Mouse (Mus musculus) heart, postnatal 0 days (tissue): ENCODE measurements around the gene Asb4. TPM values are rescaled to one million over a fixed set of nuclear protein-coding genes. Genes with fewer than 3 reads are reported as not detected.

Source experiments
- ATAC-seq: fragments of 200-750 bp; cut with Nextera tagmentation; 2 replicates; pipeline ENCODE4 v1.8.0; 2017; ENCODE audit warnings: low read depth, moderate number of reproducible peaks, moderate library complexity; ENCODE audit not compliant: insufficient read depth
- DNase-seq: peaks from one replicate; pipeline ENCODE4 v3.0.0-alpha.2; 2016; ENCODE audit warnings: low spot score
- H3K27ac ChIP-seq: fragments of 300-500 bp; sonication (generic); 2 replicates; pipeline ENCODE4 v1.5.1; 2014; ENCODE audit warnings: low read depth, mild to moderate bottlenecking
- H3K27me3 ChIP-seq: fragments of 300-500 bp; sonication (generic); 2 replicates; pipeline ENCODE4 v1.6.1; 2014; ENCODE audit warnings: low read length, mixed read lengths; ENCODE audit not compliant: control insufficient read depth, insufficient read depth
- H3K36me3 ChIP-seq: fragments of 300-500 bp; sonication (generic); replicated peaks from 2 replicates; pipeline ENCODE4 v1.6.1; 2014; ENCODE audit warnings: low read length, mixed read lengths; ENCODE audit not compliant: control insufficient read depth, insufficient read depth
- H3K4me1 ChIP-seq: fragments of 300-500 bp; sonication (generic); 2 replicates; pipeline ENCODE4 v1.6.1; 2014; ENCODE audit warnings: antibody characterized with exemption; ENCODE audit not compliant: control insufficient read depth, insufficient read depth
- H3K4me2 ChIP-seq: fragments of 300-500 bp; sonication (generic); 2 replicates; pipeline ENCODE4 v1.6.1; 2014; ENCODE audit warnings: low read depth, mild to moderate bottlenecking, low read length, moderate library complexity
- H3K4me3 ChIP-seq: fragments of 300-500 bp; sonication (generic); 2 replicates; pipeline ENCODE4 v1.5.1; 2014; ENCODE audit warnings: low read depth, low read length
- H3K9ac ChIP-seq: fragments of 300-500 bp; sonication (generic); replicated peaks from 2 replicates; pipeline ENCODE4 v1.6.1; 2014; ENCODE audit warnings: low read depth, low read length, mixed read lengths
- H3K9me3 ChIP-seq: fragments of 300-500 bp; sonication (generic); replicated peaks from 2 replicates; pipeline ENCODE4 v1.6.1; 2016; ENCODE audit warnings: low read length; ENCODE audit not compliant: control insufficient read depth
- CTCF ChIP-seq: IDR thresholded peaks from 2 replicates; pipeline ENCODE4 v1.5.1; 2016; ENCODE audit warnings: antibody characterized with exemption, control low read depth, low read depth
- EP300 ChIP-seq: IDR thresholded peaks from 2 replicates; pipeline ENCODE4 v1.6.1; 2016; ENCODE audit warnings: antibody characterized with exemption, low read depth
- WGBS: fragments of 180-500 bp; shearing (Covaris S2); extraction: QIAGEN DNeasy Blood & Tissue Kit; methylation state at CpG from one replicate; pipeline ENCODE4 v1.1.7; 2014; 5-methylcytosine and 5-hydroxymethylcytosine counted together
- polyA plus RNA-seq: library from polyadenylated mRNA; unstranded; fragments of >200 nt; fragmentation: Nextera tagmentation; extraction: Ambion mirVana; gene quantifications from 2 replicates; pipeline ENCODE4 v1.2.1, GENCODE M21; 2015
- total RNA-seq: library from RNA; depleted of rRNA; stranded (reverse); fragments of >200 nt; gene quantifications from 2 replicates; pipeline ENCODE4 v1.2.3, GENCODE M21; 2014; ENCODE audit warnings: low replicate concordance

Gene Asb4
- total and polyA plus RNA-seq, 2 experiments from 2014 or later = 6.5 to 10.6 TPM

- DNase-seq (peak; percentile 88), ATAC-seq (peak; percentile 91)
- Histone ChIP-seq H3K9me3 (no peaks in the 10 kb centered on the region), H3K4me3 (peak overlapping the region; percentile 6), H3K9ac (peak overlapping the region; percentile 39; the same call in 1 of the 2 replicates), H3K4me2 (peak overlapping the region; percentile 52), H3K4me1 (peaks cover 8% of the 10 kb centered on the region; the same call in 1 of the 2 replicates), H3K27ac (peak overlapping the region; percentile 84), H3K27me3 (no peaks in the 10 kb centered on the region), H3K36me3 (no peaks in the 10 kb centered on the region)
- 3% methylated on average over 14 of the region's 14 CpGs for WGBS
- TF ChIP-seq EP300 (no peak), CTCF (no peak)
Observed at GRCm38 (mm10) chr6:5442316-5443085, 59.3 kb downstream of the Asb4 start.

DNA sequence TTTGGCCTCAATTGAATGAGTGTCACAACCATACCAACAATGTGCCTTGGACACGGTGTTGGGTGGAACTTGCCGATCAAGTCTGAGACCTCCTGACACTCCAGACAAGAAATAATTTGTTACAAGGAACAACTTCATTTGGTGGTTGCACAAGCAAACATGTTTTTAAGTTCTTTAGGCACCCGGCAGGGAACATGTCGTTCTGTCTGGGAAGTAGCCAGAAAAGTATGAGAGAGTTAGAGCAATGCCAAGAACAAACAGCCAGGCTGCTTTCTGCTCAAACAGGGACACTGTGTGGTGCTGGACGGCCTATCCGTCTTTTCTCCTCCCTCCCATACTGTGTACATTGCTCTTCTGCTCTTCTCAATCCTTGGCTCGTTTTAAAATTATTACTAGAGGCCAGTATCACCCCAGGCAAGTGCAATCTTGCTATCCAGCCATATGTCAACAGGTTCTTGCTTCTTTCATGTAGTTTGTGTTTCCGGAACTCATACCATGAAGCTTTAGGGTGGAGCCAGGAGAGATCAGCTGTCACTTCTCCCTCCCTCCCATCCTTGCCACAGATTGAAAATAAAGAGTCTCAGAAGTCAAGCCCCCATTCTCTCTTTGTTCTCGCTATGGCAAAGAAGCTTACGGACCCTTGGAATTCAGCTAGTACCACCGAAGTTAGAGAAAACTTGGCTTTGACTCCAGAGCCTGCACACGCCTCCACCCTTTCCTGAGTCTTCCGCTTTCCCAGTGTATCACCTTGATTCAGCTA is 60.1 kb downstream of the Asb4 start:
- H3K9ac ChIP-seq = peak overlapping the region; percentile 39; the same call in 1 of the 2 replicates
- ATAC-seq = peak; percentile 82

DNA sequence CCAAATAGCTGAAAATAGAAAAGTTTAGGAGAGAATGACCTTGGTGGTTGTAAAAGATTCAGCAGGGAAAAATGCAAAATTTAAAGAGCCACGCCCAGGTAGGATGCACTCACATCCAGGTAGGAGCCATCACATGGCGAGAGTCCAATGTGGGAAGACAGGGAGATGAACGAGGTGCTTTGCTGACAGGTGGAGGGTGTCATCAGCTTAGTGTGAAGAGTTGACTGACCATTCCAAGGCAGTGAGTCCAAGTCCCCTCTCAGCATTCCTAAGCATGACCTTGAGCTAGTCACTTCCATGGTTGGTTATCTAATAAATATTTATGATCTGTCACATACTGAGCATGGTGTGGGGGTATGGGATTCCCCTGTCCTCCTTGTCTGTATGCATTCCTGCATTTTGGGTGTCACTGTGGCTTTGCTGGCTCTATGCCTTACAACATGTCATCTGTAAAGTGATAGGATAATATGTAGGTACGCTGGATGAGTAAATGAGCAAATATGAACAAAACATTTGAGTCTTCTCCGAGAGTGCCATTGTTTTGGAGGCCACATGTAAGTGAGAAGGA is 61.2 kb downstream of the Asb4 start:
- Histone ChIP-seq H3K4me3 (no peak overlapping the region), H3K27me3 (no peaks in the 10 kb centered on the region), H3K4me1 (peaks cover 8% of the 10 kb centered on the region; the same call in 1 of the 2 replicates), H3K9me3 (no peaks in the 10 kb centered on the region), H3K4me2 (no peak overlapping the region), H3K36me3 (no peaks in the 10 kb centered on the region), H3K9ac (no peak overlapping the region), H3K27ac (no peak overlapping the region)
- ATAC-seq = no peak
- 89% methylated on average over 5 of the region's 5 CpGs for WGBS
- no peak for DNase-seq
- TF ChIP-seq CTCF = no peak
- TF ChIP-seq EP300 = no peak

More for the DNA sequence above, 60.1 kb downstream of the Asb4 start:
- H3K36me3 ChIP-seq = no peaks in the 10 kb centered on the region
- H3K4me1 ChIP-seq = peaks cover 8% of the 10 kb centered on the region; the same call in 1 of the 2 replicates
- TF ChIP-seq EP300 (peak; percentile 69; the same call in 1 of the 2 replicates), CTCF (no peak)
- 17% methylated on average over 13 of the region's 13 CpGs for WGBS
- peak overlapping the region; percentile 52 for H3K4me2 ChIP-seq
- H3K4me3 ChIP-seq = peak overlapping the region; percentile 6
- peak; percentile 69 for DNase-seq
- peak overlapping the region; percentile 84 for H3K27ac ChIP-seq
- no peaks in the 10 kb centered on the region for H3K27me3 ChIP-seq
- no peaks in the 10 kb centered on the region for H3K9me3 ChIP-seq

- no peaks in the 10 kb centered on the region for H3K27me3 ChIP-seq
- peaks cover 8% of the 10 kb centered on the region; the same call in 1 of the 2 replicates for H3K4me1 ChIP-seq
- no peaks in the 10 kb centered on the region for H3K9me3 ChIP-seq
- TF ChIP-seq CTCF (no peak), EP300 (no peak)
- 85% methylated on average over 4 of the region's 4 CpGs for WGBS
- no peak overlapping the region for H3K9ac ChIP-seq
- ATAC-seq (no peak), DNase-seq (no peak)
- H3K4me2 ChIP-seq = no peak overlapping the region
- no peak overlapping the region for H3K27ac ChIP-seq
- no peaks in the 10 kb centered on the region for H3K36me3 ChIP-seq
- H3K4me3 ChIP-seq = no peak overlapping the region
Observed at GRCm38 (mm10) chr6:5447013-5447412, 63.8 kb downstream of the Asb4 start.

DNA sequence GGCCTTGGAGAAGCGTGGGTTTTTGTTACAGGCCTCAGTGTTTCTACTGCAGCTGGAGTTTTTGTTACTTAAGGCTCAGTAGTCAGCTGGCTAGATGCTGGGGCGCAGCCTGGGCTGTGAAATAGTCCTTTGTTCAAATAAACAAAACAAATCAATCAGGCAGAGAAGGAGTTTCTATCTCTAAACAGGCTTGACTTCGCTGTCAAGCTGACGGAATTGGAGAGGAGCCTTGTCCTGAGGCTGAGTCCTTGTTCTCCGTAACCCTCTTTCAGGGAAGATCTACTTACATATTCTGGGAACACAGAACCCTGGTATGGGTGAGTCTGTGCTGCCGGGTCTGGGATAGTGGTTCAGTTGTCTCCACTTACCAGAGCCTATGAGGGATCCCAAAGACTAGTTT is 64.4 kb downstream of the Asb4 start:
- Histone ChIP-seq H3K9me3 (no peaks in the 10 kb centered on the region), H3K27me3 (no peaks in the 10 kb centered on the region), H3K36me3 (no peaks in the 10 kb centered on the region), H3K27ac (no peak overlapping the region), H3K4me1 (peaks cover 8% of the 10 kb centered on the region; the same call in 1 of the 2 replicates), H3K9ac (no peak overlapping the region), H3K4me2 (no peak overlapping the region), H3K4me3 (no peak overlapping the region)
- DNase-seq (no peak), ATAC-seq (no peak)
- WGBS = 75% methylated on average over 6 of the region's 6 CpGs
- TF ChIP-seq CTCF = no peak
- no peak for TF ChIP-seq EP300
